Mouse (Mus musculus) kidney, adult 2 months (tissue): ENCODE results near the gene Gm17617.

Source experiments
- CTCF ChIP-seq: fragments of 200-500 bp; conservative IDR thresholded peaks from 2 replicates; pipeline ENCODE4 v1.5.1; 2011; ENCODE audit warnings: low read depth, mild to moderate bottlenecking, control low read depth, low read length, moderate library complexity, mixed read lengths; ENCODE audit not compliant: insufficient read depth, insufficient read length
- POLR2A ChIP-seq: fragments of 200-500 bp; IDR thresholded peaks from one replicate; pipeline ENCODE4 v1.6.1; 2011; ENCODE audit warnings: low read depth, low read length, control low read depth

DNA sequence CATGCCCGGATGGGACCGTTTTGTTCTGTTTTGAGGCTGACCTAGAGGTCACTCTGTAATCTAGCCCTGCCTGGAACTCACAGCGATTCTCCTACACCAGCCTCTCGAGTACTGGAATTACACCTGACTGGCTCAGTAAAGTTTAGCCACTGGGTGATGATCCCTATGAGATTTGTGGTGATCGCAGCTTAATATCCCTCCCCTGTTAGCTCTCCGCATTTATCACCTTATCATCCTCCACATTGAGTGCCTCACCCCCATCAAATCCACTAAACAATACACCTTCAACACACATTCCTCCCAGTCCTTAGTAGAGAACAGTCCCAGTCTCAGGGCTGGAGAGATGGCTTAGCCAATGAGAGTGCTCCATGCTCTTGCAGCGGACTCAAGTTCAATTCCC, 29.0 kb upstream of the Gm17617 start:
- no peak for TF ChIP-seq CTCF
- no peak for TF ChIP-seq POLR2A
